Mouse (Mus musculus) CD4-positive, CD25-positive, alpha-beta regulatory T cell, adult 4 months (primary cell): ENCODE data around the gene Wdr43. TPM values are rescaled to one million over a fixed set of nuclear protein-coding genes. Genes with fewer than 3 reads are reported as not detected.

Experiments
- ATAC-seq: one replicate; pipeline ENCODE4 v1.8.0; 2017
- polyA plus RNA-seq, 2 experiments: library from polyadenylated mRNA; unstranded; fragments of 100-300 nt; shearing (Covaris generic); gene quantifications; one replicate each; pipeline ENCODE4 v1.2.1; 2017

Wdr43 gene
- polyA plus RNA-seq, 2 experiments from 2014 or later, result 134 to 151 TPM

DNA sequence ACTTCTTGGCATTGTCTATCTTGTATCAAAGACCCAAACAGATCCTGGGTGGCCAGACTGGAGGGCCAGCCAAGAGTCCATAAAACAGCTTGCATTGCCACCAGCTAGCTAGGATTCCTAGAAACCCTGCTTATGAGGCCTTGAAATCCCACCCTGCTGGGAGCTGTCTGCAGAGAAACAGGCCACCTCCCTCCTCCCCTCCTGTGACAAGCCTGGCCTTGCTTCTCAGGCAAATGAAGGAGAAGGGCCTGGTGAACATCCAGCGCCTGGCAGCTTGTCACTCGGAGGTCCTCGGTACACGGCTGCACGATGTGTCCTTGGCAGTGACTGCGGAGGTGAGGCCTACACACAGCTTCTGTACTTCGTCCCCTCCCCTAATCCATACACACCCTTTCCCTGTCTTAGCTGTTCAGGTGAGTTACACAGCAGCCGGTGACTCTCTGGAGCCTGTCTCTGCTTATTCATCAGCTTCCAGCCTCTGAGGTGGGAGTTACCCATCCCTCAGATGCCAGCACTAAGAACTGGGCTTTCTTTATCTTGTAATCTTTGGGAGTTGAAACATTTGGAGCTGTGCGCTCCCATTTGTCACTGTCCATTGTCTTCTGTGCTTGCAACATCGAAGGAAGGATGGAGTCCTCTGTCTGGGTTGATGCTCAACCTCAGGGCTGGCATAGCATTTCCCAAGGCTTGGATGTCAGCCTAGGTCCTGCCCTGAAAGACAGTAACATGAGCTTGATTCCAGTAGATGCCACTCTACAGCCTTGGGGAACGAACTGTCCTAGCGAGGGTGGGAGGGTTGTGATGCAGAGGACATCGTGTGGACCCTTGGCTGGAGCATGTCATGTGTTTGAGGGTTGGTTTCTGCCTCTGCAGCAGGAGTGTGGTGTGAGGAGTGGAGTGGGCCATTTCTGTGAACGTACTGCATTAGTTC lies 90.1 kb downstream of the Wdr43 start:
- ATAC-seq, result no peak

DNA sequence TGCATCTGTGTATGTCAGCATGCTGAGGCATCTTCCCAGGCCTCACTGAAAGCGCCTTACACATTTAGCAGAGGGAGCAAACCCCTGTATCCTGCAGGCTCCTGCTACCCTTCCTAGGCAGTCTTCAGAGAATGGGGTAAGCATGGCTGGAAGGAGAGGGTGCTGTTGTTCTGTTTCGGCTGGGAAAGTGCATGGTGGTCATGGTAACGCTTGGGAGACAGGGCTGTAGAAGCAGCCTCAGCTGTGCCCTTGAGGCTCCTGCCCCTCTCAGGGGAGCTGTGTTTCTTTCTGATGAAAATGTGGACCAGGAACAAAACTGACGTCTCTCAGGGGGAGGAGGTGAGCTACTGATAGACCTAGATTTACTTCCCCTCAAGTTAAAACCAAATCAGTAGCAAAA lies 92.0 kb downstream of the Wdr43 start:
- no peak for ATAC-seq

Other genes starting within 250 kb of the Wdr43 start
- gene Gm4707, start 156.0 kb upstream of the Wdr43 start, polyA plus RNA-seq, result 10 to 100 TPM; 21.3 to 24.8 TPM
- gene Smchd1, start 140.6 kb upstream of the Wdr43 start, polyA plus RNA-seq, result 10 to 100 TPM; 84.5 TPM
- 10 to 100 TPM; 11.1 to 20.0 TPM for gene Ndc80, start 89.0 kb upstream of the Wdr43 start, polyA plus RNA-seq
- gene Spdya, start 63.8 kb upstream of the Wdr43 start, polyA plus RNA-seq, result 1 to 10 TPM; 1.1 to 2.2 TPM
- gene Togaram2, start 57.4 kb downstream of the Wdr43 start, polyA plus RNA-seq, result not detected
- not detected for gene Pcare, start 137.0 kb downstream of the Wdr43 start, polyA plus RNA-seq
- not detected for gene Clip4, start 152.6 kb downstream of the Wdr43 start, polyA plus RNA-seq